Mouse (Mus musculus) gastrocnemius, adult 8-10 months (tissue): Measurements from ENCODE around the gene Cln5. TPM values are rescaled to one million over a fixed set of nuclear protein-coding genes. Genes with fewer than 3 reads are reported as not detected.

Source experiments
- DNase-seq, 2 experiments: peaks; one replicate each; pipeline ENCODE4 v3.0.0; 2022; ENCODE audit warnings: low spot score in 2 of 2
- total RNA-seq, 4 experiments: library from RNA; stranded (reverse); gene quantifications; 2 replicates each; pipeline ENCODE4 v1.2.4; 2022

The Cln5 gene
- total RNA-seq = 10 to 100 TPM; 11.1 to 12.4 (median 11.8) TPM

DNA sequence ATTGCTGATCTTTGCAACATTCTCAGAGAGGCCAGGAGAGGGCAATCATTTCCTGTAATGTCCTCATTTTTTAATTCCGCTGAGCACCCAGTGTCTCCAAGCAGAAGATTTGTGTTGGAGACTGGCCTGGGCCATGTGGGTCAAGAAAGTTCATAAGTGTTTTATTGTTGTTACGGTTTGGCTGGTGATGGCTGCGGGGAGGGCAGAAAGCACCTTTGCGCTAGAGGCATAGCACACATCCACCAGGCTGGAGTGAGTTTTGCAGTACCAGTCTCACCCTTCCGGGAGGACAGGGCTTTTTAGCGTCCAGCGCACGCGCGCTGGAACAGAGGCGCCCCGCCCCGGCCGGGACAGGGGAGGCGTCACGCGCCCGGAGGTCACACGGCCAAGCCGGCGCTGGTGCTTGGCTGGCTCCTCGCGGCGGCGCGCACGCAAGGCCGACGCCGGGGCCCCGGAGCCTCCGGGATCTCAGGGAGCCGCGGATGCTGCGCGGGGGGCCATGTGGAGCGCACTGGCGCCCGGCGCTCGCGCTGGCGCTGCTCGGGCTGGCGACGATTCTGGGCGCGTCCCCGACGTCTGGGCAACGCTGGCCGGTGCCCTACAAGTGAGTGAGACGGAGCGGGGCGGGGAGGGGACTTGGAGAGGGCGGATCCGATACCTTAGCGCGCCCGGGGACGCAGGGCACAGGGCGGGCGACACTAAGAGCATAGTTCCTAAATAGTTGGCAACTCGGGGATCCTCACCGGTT is at the start of gene Cln5:
Gene Cln5, plus strand, starts transcription at position 353 of the 748 bp plus-strand sequence.
- DNase-seq = peak; percentile 86 to 92

DNA sequence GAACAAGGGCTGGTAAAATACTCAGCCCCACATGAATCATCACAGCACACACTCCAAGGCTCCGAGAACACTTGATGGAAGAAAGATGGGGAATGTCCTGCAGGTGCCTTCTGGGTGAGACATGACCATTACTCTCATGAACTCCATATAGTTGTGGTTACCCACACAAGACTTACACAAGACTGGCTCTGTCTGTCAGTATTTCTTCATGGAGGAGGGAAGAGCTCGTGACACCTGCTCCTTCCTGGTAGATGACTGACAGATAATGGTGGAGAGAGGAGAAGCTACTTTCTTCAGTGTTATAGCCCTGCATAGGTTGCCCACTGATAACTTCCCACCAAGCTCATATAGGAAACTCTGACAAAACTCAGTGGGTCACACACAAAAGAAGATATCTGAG is 40.8 kb upstream of the Cln5 start:
- no peak for DNase-seq

DNA sequence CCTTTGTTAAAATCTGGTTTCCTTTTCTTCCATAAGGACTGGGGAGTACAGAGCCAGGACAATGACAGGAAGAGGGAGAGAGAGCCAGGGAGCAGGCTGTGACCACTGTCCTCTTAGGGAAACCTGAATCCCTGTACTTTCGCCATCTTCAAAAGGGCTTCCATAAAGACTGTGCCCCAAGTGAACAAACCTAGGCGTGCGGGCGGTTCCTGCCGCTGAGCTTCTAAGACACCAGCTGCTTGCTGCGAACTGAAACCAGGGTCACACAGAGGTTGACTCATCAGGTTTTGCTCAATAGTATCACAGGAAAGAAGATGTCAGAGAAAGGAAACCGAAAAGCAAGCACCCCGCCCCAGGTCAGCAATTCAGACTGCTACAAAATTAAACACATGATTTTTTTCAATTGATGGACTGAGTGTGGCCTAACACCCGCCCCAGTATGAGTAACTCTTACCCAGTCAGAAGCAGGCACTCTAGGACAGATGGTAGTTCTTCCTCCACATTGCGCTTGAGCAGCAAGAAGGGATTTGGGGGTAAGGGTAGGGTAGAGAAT is 36.7 kb upstream of the Cln5 start:
- no peak for DNase-seq

DNA sequence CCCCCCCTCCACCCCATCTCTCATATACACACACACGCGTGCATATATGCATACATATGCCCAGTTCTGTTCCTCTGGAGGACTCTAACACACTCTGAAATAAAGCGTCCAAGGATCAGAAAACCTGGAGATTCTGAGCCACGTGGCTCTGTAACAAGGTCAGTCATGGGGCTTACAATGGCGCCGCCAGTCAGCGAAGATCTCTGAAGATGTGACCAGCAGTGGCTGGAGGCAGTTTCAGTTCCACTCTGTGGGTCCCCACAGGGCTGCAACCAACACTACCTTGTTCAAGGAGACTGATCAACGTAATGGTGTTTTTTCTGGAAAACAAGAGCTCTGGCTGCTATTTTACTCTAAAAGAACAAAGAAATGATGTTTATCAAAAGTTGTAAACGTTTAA is 35.9 kb upstream of the Cln5 start:
- DNase-seq = no peak

DNA sequence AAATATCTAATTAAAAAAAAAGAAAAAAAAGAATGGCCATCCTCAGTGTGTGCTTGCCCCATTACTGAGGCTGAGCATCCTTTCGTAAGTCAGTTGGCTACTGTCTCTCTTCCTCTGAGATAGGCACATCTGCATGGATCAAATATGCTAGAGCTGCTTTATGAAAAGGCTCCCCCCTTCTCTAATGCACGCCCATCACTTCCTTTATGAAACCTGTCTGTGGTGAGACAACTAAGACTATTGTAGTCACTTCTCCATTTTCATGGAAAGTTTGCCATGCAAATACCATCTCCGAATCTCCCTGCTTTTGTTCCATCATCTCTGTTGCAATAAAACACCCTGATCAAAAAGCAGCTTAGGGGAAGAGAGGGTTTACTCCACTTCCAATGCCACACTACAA is 33.0 kb upstream of the Cln5 start:
- no peak for DNase-seq

DNA sequence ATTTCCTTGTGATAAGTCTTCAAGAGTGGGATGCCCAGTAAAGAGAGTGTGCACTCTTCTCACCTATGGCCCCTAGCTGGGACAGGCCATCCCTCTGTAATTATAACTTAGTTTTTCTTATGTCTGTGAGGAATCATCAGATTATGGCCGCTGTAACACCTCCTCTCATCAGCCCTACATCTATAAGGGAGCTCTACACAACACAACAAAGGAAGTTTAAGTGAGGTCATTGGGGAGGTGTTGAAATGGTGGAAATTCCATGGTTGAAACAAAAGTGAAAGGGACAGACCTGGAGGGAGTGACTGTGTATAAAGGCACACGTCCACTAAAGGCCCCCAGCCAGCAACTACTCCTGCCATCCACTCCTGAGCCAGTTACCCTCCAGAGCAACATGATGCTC is 23.3 kb upstream of the Cln5 start, which contains the start of gene Acod1:
Gene Acod1, plus strand, starts transcription at position 301 of the 400 bp plus-strand sequence.
- DNase-seq = no peak

DNA sequence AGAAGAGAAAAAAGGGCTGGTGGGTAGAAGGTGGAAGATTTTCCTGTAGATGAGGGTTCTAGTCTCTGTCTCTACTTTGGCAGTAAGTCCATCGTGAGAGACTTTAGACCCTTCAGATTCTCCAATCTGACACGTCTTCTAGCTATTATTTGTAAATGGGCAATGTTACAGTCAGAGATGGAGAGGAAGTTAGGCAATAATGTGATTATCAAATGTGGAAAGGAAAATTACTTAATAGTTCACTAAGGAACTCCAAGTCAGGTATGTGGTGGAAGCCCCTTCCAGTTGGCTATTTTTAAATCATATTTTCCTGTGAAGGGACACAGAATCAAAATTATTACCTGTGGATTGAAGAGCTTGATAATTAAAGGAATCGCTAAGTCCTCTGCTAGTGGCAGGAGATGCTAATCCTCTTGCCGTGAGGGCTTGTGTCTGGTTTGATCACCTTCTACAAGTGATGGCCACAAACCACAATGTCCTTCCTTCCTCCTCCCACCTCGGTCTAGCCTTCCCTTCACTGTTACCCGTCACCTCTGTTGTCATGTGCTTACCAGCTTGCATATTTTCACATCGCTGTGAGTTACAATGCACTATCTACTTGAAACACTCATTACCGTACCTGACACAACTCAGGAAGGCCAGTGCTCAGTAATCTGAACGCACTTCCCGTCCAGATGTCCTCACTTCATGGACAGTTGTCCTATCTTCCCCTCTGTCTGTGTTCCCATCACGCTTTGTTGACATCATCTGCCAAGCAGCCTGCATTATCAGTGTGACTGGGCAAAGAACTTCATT is 21.5 kb upstream of the Cln5 start:
- no peak for DNase-seq

DNA sequence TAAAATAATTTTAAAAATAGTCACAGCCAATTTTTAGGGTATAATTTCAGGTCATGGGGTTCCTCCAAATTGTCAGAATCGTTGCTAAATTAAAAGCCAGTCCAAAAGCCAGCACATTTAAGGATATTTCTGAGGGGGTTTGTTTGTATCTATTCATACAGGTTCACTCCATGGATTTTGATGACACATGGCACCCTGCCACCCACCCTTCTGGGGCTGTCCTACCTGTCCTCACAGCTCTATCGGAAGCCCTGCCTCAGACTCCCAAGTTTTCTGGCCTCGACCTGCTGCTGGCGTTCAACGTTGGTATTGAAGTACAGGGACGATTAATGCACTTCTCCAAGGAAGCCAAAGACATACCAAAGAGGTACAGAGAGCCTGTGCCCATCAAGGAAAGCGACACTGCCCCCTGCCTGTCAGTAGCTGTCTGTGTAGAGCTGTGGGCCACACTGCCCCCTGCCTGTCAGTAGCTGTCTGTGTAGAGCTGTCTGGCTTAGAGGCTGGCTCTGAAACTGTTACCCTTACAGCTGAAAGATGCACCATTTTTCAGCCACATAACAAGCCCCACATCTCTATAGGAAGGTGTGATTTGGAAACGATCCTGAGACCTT is 18.8 kb upstream of the Cln5 start:
- peak; percentile 58 to 61 for DNase-seq

DNA sequence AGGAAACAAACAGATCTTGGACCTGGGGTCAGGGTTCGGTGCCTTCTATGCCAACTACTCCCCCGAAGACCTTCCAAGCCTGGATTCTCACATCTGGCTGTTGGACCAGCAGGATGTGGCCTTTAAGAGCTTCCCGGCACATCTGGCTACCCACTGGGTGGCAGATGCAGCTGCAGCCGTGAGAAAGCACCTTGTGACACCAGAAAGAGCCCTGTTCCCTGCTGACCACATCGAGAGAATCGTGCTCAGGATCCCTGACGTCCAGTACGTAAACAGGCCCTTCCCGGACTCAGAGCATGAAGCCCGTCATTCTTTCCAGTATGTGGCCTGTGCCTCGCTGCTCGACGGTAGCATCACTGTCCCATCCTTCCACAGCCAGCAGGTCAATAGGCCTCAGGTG is 15.3 kb upstream of the Cln5 start:
- DNase-seq = no peak

DNA sequence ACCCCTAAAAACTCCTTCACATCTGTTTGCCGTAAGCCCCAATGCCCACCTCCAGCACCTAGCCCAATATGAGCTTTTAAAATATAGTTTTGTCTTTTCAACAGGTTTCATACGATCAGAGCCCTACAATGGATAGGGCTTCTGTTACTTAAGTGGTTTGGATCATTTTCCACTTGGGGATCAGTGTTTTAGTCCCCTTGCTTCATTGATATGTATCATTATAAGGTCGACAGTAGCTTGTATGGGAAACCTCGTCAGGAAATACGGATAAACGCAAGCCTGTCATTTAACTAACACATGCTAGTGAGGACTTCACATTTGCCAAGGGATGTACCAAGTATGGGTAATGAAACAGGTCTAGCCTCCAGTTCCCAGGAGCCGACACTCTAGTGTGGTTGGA is 13.4 kb upstream of the Cln5 start:
- no peak for DNase-seq

DNA sequence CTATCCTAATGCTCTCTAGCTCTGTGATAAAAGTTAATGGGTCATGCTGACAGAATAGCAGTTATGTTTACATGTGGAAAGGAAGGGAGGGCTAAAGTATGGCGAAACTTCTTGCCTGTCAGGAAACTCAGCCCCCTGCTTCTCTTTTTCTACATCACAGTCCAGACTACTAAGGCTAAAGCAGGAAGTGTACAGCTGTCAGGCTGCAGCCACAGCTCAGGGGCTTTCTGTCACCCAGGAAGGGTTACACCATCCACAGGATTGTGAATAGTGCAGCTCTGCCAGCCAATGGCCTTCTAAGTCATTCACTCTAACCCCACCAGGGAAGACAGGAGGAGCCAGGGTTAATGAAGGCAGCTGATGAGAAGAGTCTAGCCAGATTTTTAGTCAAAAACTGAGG is 11.0 kb upstream of the Cln5 start:
- DNase-seq = no peak

DNA sequence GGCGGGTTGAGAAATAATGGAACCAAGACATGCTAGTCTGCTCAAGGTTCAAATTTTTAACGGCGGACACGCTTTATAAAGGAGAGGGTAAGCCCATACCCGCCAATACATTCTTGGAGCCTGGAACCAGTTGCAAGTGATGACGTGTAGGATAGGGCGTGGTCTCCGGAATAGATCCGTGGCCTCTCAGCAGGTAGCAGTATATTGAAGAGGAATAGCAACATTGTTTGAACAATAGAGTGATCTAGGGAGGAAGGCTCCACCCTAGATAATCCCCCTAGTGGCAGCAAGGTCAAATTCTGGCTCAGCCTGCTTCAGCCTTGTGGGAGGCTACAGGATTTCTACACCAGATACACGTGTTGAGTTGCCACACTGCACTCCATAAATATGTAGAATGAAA is 10.5 kb upstream of the Cln5 start:
- DNase-seq = no peak

DNA sequence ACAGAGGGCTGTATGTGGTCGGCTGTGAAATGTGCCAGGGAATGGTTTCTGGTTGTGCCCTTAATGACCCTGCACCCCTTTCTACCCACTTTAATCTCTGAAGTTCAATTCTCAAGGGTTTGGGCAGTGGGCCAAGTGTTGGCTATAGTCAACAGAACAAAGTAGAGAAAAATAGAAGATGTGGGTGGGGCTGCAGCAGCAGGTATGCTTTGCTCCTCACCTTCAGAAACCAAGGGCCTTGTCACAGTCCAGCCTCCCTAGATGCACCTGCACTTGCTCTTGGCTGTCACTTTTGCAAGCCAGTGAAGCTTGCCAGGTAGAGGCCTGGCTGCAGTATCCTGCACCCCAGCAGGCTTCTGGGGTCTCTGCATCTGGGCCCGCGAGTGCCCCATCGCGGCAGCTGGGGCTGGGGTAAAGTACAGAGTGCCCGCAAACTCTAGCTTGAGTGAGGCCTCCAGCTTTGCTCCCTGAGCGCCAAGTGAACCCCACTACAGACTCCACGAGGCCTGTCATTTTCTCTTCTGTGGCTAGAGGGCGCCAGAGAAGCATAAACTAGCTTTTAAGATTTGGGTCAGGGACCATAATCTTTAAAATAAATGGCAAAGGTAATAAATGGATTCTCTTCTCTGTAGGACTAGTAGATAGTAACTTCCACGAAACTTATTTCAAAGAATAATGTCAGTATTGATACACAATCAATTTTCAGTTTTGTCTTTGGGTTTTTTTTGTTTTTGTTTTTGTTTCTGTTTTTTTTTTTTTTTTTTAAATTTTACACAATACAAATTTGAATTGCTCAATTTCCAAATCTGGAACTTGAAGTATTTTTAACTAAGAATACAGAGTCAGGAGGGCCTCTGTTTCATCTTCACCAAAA is 4.5 kb upstream of the Cln5 start:
- DNase-seq = peak; percentile 51 to 52

DNA sequence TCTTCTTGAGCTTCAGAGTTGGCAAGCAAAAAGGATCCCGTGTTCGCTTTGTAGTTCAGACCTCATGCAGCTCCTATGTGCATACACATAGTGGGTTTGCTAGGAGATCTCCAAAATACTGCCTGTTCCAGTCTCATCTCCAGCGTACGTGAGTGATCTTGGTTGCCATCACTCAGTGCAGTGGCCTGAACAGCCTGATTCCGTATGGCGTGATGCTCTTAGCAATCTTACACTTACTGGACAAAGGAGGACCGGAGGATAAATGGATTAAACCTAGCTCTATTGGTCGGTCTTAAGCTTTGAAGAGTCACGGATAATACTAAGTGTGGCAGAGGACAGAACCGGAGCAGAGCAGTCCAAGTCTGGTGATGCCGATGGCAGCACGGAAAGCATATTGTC is 552 bp upstream of the Cln5 start:
- no peak for DNase-seq

DNA sequence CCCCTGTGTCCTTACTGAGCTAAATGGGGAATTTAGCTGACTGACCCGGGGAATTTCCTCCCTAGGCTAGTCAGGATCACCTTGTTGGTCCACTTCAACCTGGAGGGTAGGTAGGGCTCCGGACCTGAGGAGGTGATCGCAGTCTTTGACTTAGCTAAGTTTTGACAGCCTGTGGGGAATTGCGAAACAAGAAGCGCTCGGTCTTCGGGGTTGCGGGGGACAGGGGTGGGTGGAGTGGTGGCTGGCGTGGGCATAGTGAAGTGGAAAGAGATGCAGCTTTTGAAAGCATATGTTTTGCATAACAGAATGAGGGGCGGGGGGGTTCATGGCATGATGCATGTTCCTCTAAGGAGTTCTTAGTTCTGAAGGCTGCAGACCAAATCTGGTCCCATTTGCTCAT is 774 bp downstream of the Cln5 start:
- no peak for DNase-seq

DNA sequence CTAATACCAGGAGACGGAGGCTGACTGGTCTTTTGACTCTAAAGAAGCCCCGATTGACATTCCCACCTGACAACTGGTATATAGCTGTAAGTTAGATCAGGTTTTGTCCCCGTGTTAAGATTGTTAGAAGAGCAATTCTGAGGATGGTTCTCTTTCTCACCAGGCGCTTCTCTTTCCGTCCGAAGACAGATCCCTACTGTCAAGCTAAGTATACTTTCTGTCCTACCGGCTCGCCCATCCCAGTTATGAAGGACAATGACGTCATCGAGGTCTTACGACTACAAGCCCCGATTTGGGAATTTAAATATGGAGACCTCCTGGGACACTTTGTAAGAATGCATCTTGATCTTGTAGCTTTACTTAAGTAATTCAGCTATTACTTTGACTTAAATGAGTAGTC is 1.5 kb downstream of the Cln5 start:
- no peak for DNase-seq

DNA sequence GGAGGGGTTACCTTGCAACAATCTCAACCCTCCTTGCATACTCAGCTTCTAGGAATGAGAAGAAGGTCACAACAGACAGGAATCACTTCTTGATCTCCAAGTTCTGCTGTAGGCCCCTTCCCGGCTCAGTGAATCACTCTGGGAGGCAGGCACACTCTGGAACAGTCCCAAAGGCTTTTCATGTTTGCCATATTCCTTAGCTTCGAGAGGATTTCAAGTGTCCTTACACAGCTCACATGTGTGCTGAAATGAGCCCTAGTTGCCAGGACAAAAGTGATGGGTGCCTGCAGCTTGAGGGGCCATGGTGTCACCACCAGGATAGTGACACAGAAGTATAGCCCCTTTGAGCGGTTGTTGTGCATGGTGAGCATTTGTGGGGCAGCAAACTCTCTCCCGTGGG is 2.7 kb downstream of the Cln5 start:
- DNase-seq = no peak

DNA sequence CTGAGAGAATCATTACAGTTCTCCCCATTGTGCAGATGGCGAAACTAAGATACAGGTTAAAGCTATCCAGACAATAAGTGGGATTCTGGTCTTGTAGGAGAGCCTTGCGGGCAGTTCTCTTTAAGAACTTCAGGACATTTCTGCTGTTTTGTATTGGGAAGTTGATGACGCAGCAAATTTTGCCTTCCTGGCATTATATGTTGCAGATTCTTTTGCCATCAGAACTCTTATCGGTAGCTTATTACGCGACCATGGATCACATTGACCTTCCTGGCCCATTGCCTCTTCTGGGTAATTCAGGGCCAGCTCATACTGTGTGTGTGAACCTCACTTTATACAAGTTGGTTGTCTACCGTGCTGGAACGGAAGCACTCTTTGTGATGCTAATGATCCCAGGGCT is 3.8 kb downstream of the Cln5 start:
- DNase-seq = no peak

DNA sequence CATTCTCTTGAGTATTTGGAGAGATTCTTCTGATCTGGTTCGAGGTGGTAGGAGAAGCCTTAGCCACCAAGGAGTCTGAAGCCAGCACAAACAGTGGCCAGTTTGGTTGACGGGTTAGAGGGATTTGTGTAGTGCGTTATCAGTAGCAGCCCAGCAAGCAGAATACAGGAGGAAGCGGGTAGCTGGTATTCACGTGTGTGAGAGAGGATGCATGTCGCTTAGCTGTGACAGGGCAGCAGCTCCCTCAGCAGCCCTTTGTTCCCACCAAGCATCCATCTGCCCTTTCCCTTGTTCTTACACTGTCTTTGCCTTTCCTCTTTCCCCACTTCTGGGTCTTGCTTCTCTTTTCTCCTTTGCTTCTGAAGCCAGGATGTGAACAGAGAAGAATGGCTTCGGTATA is 5.2 kb downstream of the Cln5 start:
- DNase-seq = no peak

DNA sequence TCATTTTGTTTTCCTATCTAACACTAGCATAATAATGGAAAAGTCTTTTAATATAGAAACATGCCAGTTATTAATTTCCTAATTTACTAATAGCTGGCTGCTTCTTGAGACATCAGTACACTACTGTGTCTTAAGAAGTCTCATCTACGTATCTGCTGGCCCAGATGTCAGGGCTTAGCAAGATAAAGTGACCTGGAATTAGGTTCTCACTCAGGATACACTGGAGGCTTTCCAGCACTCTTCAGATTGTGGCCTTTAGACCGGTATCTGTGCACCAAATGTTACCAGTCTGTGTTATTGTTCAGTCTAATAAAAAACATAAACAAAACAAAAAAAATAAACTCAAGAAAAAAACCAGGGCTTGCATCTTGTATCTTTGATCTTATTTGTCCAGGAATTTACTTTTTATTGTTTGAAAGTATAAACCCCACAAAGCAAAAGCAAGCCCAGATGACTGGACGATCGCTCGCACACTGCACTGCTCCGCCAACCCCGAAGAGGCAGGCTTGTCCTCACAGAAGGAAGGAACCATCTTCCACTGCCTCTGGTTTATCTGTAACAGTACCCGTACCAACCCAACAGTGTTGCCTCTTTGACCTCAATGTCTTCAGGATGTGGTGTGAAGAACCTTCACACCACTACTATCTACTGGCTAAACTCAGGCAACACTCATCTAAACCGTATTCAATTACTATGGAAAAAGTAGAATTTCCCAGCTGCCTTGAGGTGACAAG is 7.4 kb downstream of the Cln5 start:
- DNase-seq = no peak
